8 mouse cellular contexts compared by ENCODE assay signal in the genomic region with DNA sequence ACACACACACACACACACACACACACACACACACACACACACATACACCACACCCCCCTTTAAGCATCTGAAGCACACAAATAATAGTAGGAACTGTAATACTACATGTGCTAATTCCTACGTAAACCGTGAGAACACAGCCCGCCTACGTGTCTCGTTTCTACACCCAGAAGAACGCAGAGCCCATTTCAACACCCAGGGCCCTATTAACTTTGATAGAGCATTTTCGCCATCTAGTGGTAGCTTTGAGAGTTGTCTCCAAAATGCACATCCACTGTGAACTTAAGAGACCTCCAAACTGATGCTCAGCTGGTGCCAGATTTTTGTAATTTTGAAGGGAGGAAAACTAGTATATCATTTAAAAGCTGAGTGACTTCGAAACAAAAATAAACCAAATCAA.
A peak's percentile ranks its signal among the peaks of the same experiment; 100 is the strongest.
DNase-seq lines count a peak whose midpoint lies in the region; ATAC-seq lines count a peak whose summit lies in the region.

No protein-coding gene starts in this region.

- DNase-seq in ovary, postnatal 14 days (ENCODE audit: low spot score): peak; percentile 59
- no peak for DNase-seq in ovary, postnatal 36 days (ENCODE audit: low spot score)
- DNase-seq in left cerebral cortex, adult 9 months (ENCODE audit: low spot score in 2 of 2): peak; percentile 26 to 81
- peak; percentile 25 to 46 for DNase-seq in spleen, postnatal 36 days (ENCODE audit: low spot score in 2 of 2)

- H3K4me2 ChIP-seq in forebrain, embryonic 13.5 days: no peak overlapping the region
- no peak overlapping the region for H3K4me2 ChIP-seq in midbrain, embryonic 13.5 days (replicated peaks)

- no peak overlapping the region for H3K27ac ChIP-seq in forebrain, embryonic 13.5 days
- no peak overlapping the region for H3K27ac ChIP-seq in midbrain, embryonic 13.5 days

- 3% methylated on average over 8 of the region's 8 CpGs for WGBS in forebrain, embryonic 13.5 days
- WGBS in midbrain, embryonic 13.5 days: 7% methylated on average over 8 of the region's 8 CpGs

- H3K4me1 ChIP-seq in forebrain, embryonic 13.5 days: no peaks in the 10 kb centered on the region
- H3K4me1 ChIP-seq in midbrain, embryonic 13.5 days (replicated peaks): no peaks in the 10 kb centered on the region

- no peak overlapping the region for H3K9ac ChIP-seq in forebrain, embryonic 13.5 days
- no peak overlapping the region for H3K9ac ChIP-seq in midbrain, embryonic 13.5 days (replicated peaks)

- no peaks in the 10 kb centered on the region for H3K9me3 ChIP-seq in forebrain, embryonic 13.5 days (replicated peaks)
- H3K9me3 ChIP-seq in midbrain, embryonic 13.5 days: no peaks in the 10 kb centered on the region

- no peak overlapping the region for H3K4me3 ChIP-seq in forebrain, embryonic 13.5 days
- no peak overlapping the region for H3K4me3 ChIP-seq in midbrain, embryonic 13.5 days (replicated peaks)

- ATAC-seq in cerebellum, adult (ENCODE audit: insufficient number of reproducible peaks, low FRiP score, low TSS enrichment): 0 out of 2 replicates have a peak, but pooled peaks have one; percentile 40
- ATAC-seq in forebrain, embryonic 13.5 days: peak; percentile 71
- peak; percentile 92 for ATAC-seq in inflammation-experienced regulatory T-cells, adult 6 months
- peak; percentile 77 for ATAC-seq in midbrain, embryonic 13.5 days

- no peaks in the 10 kb centered on the region for H3K27me3 ChIP-seq in forebrain, embryonic 13.5 days
- H3K27me3 ChIP-seq in midbrain, embryonic 13.5 days: peaks cover 6% of the 10 kb centered on the region; the same call in 1 of the 2 replicates

- H3K36me3 ChIP-seq in forebrain, embryonic 13.5 days (ENCODE audit: poor library complexity, severe bottlenecking): no peaks in the 10 kb centered on the region
- no peaks in the 10 kb centered on the region for H3K36me3 ChIP-seq in midbrain, embryonic 13.5 days

Comparison
In these comparisons a context has a peak if more than half of its experiments do, and no peak if none do; other contexts are left out.
1. ATAC-seq: peak in every context shown above with its lines; median percentile 92 in inflammation-experienced regulatory T-cells, adult 6 months; 77 in midbrain, embryonic 13.5 days; 71 in forebrain, embryonic 13.5 days; 40 in cerebellum, adult.